Mouse (Mus musculus): Measurements from ENCODE around the gene Ano1.

- TF ChIP-seq CTCF (IDR thresholded peaks at IDR 0.05; ENCODE audit: insufficient read depth, low read length), result no peak
- no peak for TF ChIP-seq POLR2A (IDR thresholded peaks at IDR 0.05; ENCODE audit: borderline replicate concordance, extremely low read depth, low read depth, low read length)
Observed at GRCm38 (mm10) chr7:144626042-144626441, 125.7 kb downstream of the Ano1 start.

Data from lung, adult 2 months (tissue).